Comparison of ENCODE assay signal across 13 mouse cellular contexts in the genomic region with DNA sequence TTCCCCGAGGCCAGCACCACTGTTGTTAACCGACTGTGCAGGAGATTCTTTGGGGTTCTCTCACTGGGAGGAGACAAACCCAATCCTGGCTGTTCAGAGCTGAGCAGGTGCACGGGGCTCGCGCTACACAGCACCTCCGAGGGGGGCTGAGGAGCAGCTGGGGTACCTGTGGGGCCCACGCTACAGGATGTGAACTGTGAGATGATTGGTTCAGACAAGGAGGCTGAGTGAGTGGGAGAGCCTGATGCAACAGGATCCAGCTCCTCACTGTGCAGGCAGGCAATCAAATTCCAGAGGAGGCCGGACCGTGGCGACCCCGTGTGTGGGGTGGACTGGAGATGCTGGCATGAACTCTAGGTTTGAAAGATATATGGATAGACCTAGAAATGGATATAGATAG. TPM values are rescaled to one million over a fixed set of nuclear protein-coding genes. Genes with fewer than 3 reads are reported as not detected.
DNase-seq lines count a peak whose midpoint lies in the region; ATAC-seq lines count a peak whose summit lies in the region.
"Had no signal": no experiment of that assay in that cellular context is flagged by ENCODE, and none has a peak within 500 bp of the region (broad histone marks: within the 10 kb centered on the region; RNA-seq: fewer than 3 reads in every experiment).

No protein-coding gene starts in this region.

- DNase-seq in hindbrain, embryonic 11.5 days (ENCODE audit: low spot score), result no peak
- no peak for DNase-seq in neural tube, embryonic 10.5 days (ENCODE audit: extremely low spot score, low spot score)
- peak; percentile 81 for DNase-seq in thymus, postnatal 14 days
- no peak for DNase-seq in cerebellum, postnatal 14 days
- DNase-seq: cerebellum, adult 11-12 months; heart, postnatal 10 days had no signal

- peak; percentile 21; the same call in 1 of the 2 replicates for ATAC-seq in hindbrain, embryonic 12.5 days (ENCODE audit: low FRiP score)
- no peak for ATAC-seq in hindbrain, embryonic 11.5 days (ENCODE audit: low FRiP score)
- ATAC-seq in neural tube, embryonic 15.5 days (ENCODE audit: low FRiP score), result 0 out of 2 replicates have a peak, but pooled peaks have one; percentile 9
- ATAC-seq in hindbrain, embryonic 15.5 days (ENCODE audit: low FRiP score, low read depth), result 0 out of 2 replicates have a peak, but pooled peaks have one; percentile 16
- ATAC-seq: intestine, embryonic 16.5 days had no signal

- H3K36me3 ChIP-seq in hindbrain, embryonic 12.5 days, result no peaks in the 10 kb centered on the region
- H3K36me3 ChIP-seq in hindbrain, embryonic 11.5 days (ENCODE audit: control insufficient read depth, insufficient read depth, low read length), result no peaks in the 10 kb centered on the region
- no peaks in the 10 kb centered on the region for H3K36me3 ChIP-seq in neural tube, embryonic 15.5 days
- no peaks in the 10 kb centered on the region for H3K36me3 ChIP-seq in hindbrain, embryonic 15.5 days
- H3K36me3 ChIP-seq: lung, embryonic 15.5 days had no signal

- H3K27me3 ChIP-seq in hindbrain, embryonic 12.5 days, result no peaks in the 10 kb centered on the region
- H3K27me3 ChIP-seq in hindbrain, embryonic 11.5 days (ENCODE audit: control insufficient read depth, insufficient read depth, low read length), result no peaks in the 10 kb centered on the region
- no peaks in the 10 kb centered on the region for H3K27me3 ChIP-seq in neural tube, embryonic 15.5 days (replicated peaks)
- no peaks in the 10 kb centered on the region for H3K27me3 ChIP-seq in hindbrain, embryonic 15.5 days
- H3K27me3 ChIP-seq: lung, embryonic 15.5 days had no signal

- WGBS in hindbrain, embryonic 12.5 days, result 50% methylated on average over 11 of the region's 11 CpGs
- WGBS in hindbrain, embryonic 11.5 days, result 53% methylated on average over 11 of the region's 11 CpGs
- 58% methylated on average over 11 of the region's 11 CpGs for WGBS in neural tube, embryonic 15.5 days
- 43% methylated on average over 11 of the region's 11 CpGs for WGBS in hindbrain, embryonic 15.5 days

- H3K4me3 ChIP-seq in hindbrain, embryonic 12.5 days, result no peak overlapping the region
- H3K4me3 ChIP-seq in hindbrain, embryonic 11.5 days (ENCODE audit: low read depth, low read length), result no peak overlapping the region
- H3K4me3 ChIP-seq in neural tube, embryonic 15.5 days (replicated peaks), result no peak overlapping the region
- H3K4me3 ChIP-seq in hindbrain, embryonic 15.5 days, result no peak overlapping the region
- H3K4me3 ChIP-seq: lung, embryonic 15.5 days had no signal

- no peak overlapping the region for H3K27ac ChIP-seq in hindbrain, embryonic 12.5 days
- no peak overlapping the region for H3K27ac ChIP-seq in hindbrain, embryonic 11.5 days (ENCODE audit: low read depth, low read length)
- no peak overlapping the region for H3K27ac ChIP-seq in neural tube, embryonic 15.5 days (replicated peaks)
- H3K27ac ChIP-seq in hindbrain, embryonic 15.5 days (replicated peaks), result no peak overlapping the region
- H3K27ac ChIP-seq: lung, embryonic 15.5 days had no signal

- H3K4me1 ChIP-seq in hindbrain, embryonic 12.5 days, result peaks cover 8% of the 10 kb centered on the region
- H3K4me1 ChIP-seq in hindbrain, embryonic 11.5 days (replicated peaks; ENCODE audit: control insufficient read depth, insufficient read depth, low read length), result no peaks in the 10 kb centered on the region
- H3K4me1 ChIP-seq in neural tube, embryonic 15.5 days, result peaks cover 5% of the 10 kb centered on the region; the same call in 1 of the 2 replicates
- no peaks in the 10 kb centered on the region; the same call in 1 of the 2 replicates for H3K4me1 ChIP-seq in hindbrain, embryonic 15.5 days (replicated peaks)
- H3K4me1 ChIP-seq: lung, embryonic 15.5 days had no signal

- H3K4me2 ChIP-seq in hindbrain, embryonic 12.5 days (replicated peaks), result no peak overlapping the region
- H3K4me2 ChIP-seq in hindbrain, embryonic 11.5 days (replicated peaks; ENCODE audit: low read depth, low read length), result no peak overlapping the region
- no peak overlapping the region for H3K4me2 ChIP-seq in neural tube, embryonic 15.5 days
- no peak overlapping the region for H3K4me2 ChIP-seq in hindbrain, embryonic 15.5 days
- H3K4me2 ChIP-seq: liver, embryonic 11.5 days; lung, embryonic 15.5 days had no signal

- 0 out of 2 replicates have a peak overlapping the region, but pooled peaks have one; percentile 24 for H3K9ac ChIP-seq in hindbrain, embryonic 12.5 days
- H3K9ac ChIP-seq in hindbrain, embryonic 11.5 days (ENCODE audit: low read depth, low read length), result no peak overlapping the region
- no peak overlapping the region for H3K9ac ChIP-seq in neural tube, embryonic 15.5 days (replicated peaks)
- H3K9ac ChIP-seq in hindbrain, embryonic 15.5 days, result no peak overlapping the region
- H3K9ac ChIP-seq: lung, embryonic 15.5 days had no signal

- H3K9me3 ChIP-seq in hindbrain, embryonic 12.5 days (replicated peaks), result no peaks in the 10 kb centered on the region
- no peaks in the 10 kb centered on the region for H3K9me3 ChIP-seq in hindbrain, embryonic 11.5 days (ENCODE audit: control insufficient read depth, low read length)
- no peaks in the 10 kb centered on the region for H3K9me3 ChIP-seq in neural tube, embryonic 15.5 days (replicated peaks)
- H3K9me3 ChIP-seq in hindbrain, embryonic 15.5 days, result no peaks in the 10 kb centered on the region
- H3K9me3 ChIP-seq: lung, embryonic 15.5 days had no signal

RNA-seq across cellular contexts. Expression of gene Itpk1, which starts 17.7 kb away (rescaled TPM):
- 16.6 and 17.1 TPM in 2 replicates for polyA plus RNA-seq in hindbrain, embryonic 12.5 days (2016; fragmentation: Nextera tagmentation; extraction: Ambion mirVana)
- polyA plus RNA-seq in hindbrain, embryonic 11.5 days (2014; fragmentation: Nextera tagmentation; extraction: Ambion mirVana), result 14.1 and 16.8 TPM in 2 replicates
- 42.7 TPM in 2 replicates for polyA plus RNA-seq in neural tube, embryonic 15.5 days (2015; fragmentation: Nextera tagmentation; extraction: Ambion mirVana)
- polyA plus RNA-seq in hindbrain, embryonic 15.5 days (2015; fragmentation: Nextera tagmentation; extraction: Ambion mirVana), result 35.1 and 38.7 TPM in 2 replicates

RNA-seq across cellular contexts. Expression of gene Moap1, which starts 21.0 kb away (rescaled TPM):
- polyA plus RNA-seq in hindbrain, embryonic 12.5 days (2016; fragmentation: Nextera tagmentation; extraction: Ambion mirVana), result 35.1 and 38.2 TPM in 2 replicates
- 35.7 and 42.9 TPM in 2 replicates for polyA plus RNA-seq in hindbrain, embryonic 11.5 days (2014; fragmentation: Nextera tagmentation; extraction: Ambion mirVana)
- polyA plus RNA-seq in neural tube, embryonic 15.5 days (2015; fragmentation: Nextera tagmentation; extraction: Ambion mirVana), result 62.5 and 76.5 TPM in 2 replicates
- polyA plus RNA-seq in hindbrain, embryonic 15.5 days (2015; fragmentation: Nextera tagmentation; extraction: Ambion mirVana), result 63.3 and 68.4 TPM in 2 replicates

RNA-seq across cellular contexts. Expression of gene Tmem251, which starts 21.1 kb away (rescaled TPM):
- 10.8 and 11.7 TPM in 2 replicates for polyA plus RNA-seq in hindbrain, embryonic 12.5 days (2016; fragmentation: Nextera tagmentation; extraction: Ambion mirVana)
- polyA plus RNA-seq in hindbrain, embryonic 11.5 days (2014; fragmentation: Nextera tagmentation; extraction: Ambion mirVana), result 10.8 and 11.3 TPM in 2 replicates
- polyA plus RNA-seq in neural tube, embryonic 15.5 days (2015; fragmentation: Nextera tagmentation; extraction: Ambion mirVana), result 11.7 and 11.9 TPM in 2 replicates
- 10.4 and 11.3 TPM in 2 replicates for polyA plus RNA-seq in hindbrain, embryonic 15.5 days (2015; fragmentation: Nextera tagmentation; extraction: Ambion mirVana)

RNA-seq across cellular contexts. Expression of gene Gm28051, which starts 35.1 kb away (rescaled TPM):
- not detected in 2 replicates for polyA plus RNA-seq in hindbrain, embryonic 12.5 days (2016; fragmentation: Nextera tagmentation; extraction: Ambion mirVana)
- not detected in 2 replicates for polyA plus RNA-seq in hindbrain, embryonic 11.5 days (2014; fragmentation: Nextera tagmentation; extraction: Ambion mirVana)
- not detected in 2 replicates for polyA plus RNA-seq in neural tube, embryonic 15.5 days (2015; fragmentation: Nextera tagmentation; extraction: Ambion mirVana)
- not detected in 2 replicates for polyA plus RNA-seq in hindbrain, embryonic 15.5 days (2015; fragmentation: Nextera tagmentation; extraction: Ambion mirVana)
- polyA plus RNA-seq: cortical plate, adult 2 months; intestine, embryonic 16.5 days; liver, embryonic 11.5 days; lung, embryonic 15.5 days had no signal

RNA-seq across cellular contexts. Expression of gene Gon7, which starts 35.2 kb away (rescaled TPM):
- 40.1 and 44.5 TPM in 2 replicates for polyA plus RNA-seq in hindbrain, embryonic 12.5 days (2016; fragmentation: Nextera tagmentation; extraction: Ambion mirVana)
- 47.2 and 56.2 TPM in 2 replicates for polyA plus RNA-seq in hindbrain, embryonic 11.5 days (2014; fragmentation: Nextera tagmentation; extraction: Ambion mirVana)
- polyA plus RNA-seq in neural tube, embryonic 15.5 days (2015; fragmentation: Nextera tagmentation; extraction: Ambion mirVana), result 47.4 and 47.9 TPM in 2 replicates
- 42.8 and 45.0 TPM in 2 replicates for polyA plus RNA-seq in hindbrain, embryonic 15.5 days (2015; fragmentation: Nextera tagmentation; extraction: Ambion mirVana)
